Mouse (Mus musculus) embryo, embryonic 11 days (tissue): ENCODE measurements around the gene Exoc1.

Experiments
- DNase-seq: peaks from one replicate; pipeline ENCODE4 v3.0.0-alpha.2; 2015

Exoc1 gene

DNA sequence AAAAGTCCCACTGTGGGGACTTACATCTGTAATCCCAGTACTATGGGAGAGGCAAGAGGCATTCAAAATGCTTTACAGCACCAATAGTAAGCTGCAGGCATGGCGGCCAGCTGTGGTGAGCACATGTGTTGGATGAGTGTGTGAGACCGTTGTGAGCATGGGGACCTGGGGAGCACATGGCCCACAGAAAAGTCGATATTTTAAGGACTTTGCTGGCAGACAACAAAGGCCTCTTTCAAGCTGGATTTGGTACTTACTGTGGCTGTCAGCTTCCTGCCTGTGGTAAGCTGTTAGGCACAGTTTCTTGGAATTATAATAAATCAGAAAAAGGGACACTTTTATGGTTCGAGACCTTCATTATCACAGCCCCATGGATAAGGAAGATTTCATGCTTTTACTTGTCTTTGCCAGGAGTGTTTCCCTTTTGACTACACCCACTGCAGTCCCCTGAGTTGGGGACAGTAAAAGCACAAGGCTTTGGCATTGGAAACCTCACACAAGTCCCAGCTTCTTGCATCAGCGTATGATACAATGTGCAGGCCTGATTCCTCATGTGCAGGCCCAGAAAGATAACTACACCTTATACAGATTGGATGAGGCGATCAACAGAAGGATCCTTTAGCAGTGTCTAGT is 83.9 kb downstream of the Exoc1 start:
- DNase-seq, result peak; percentile 16

DNA sequence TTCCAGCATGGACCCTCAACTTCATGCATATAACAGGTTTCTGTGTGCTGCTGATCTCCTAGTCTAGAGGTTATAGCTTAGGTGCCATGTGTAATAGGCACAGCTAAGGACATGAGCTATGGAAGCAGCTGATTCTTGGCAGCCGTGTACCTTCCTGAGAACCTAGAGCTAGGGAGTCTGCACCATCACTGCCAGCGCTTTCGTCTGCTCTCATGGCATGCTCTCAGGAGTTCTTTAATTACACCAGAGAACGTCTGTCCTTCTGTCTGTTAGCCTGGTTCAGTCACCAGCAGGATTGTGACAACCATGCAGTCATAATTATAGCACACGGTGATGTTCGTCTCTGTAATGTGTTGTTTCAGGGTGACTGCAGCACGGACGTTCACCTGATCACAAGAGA is 86.2 kb downstream of the Exoc1 start:
- no peak for DNase-seq

GRCm38 (mm10) chr5:76616196-76616747 is 87.2 kb downstream of the Exoc1 start:
- DNase-seq, result no peak

- DNase-seq, result no peak
These were observed 89.6 kb downstream of the Exoc1 start for GRCm38 (mm10) chr5:76618750-76619149.
